Mouse (Mus musculus): ENCODE measurements around the gene Spib.

Gene Spib

DNA sequence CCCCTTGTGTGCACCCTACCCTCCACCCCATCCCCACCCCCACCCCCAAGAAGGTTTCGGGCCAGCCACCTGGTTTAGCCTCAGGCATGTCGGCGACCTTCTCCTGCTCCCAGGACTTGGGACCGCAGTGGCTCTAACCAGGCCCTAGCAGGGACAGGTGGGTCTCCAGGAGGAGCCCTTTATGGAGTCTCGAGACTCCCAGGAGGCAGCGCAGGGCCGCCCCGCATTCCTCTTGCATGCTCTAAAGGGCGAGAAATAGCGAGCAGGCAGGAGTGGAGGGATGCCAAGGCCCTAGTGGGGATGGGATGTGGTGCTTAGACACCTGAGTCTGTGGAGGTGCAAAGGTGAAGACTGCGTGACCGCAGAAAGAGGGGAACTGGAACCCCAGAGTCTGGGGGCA lies 7.4 kb downstream of the Spib start, which contains the start of gene Mybpc2:
Gene Mybpc2 (minus strand): TSS at position 155 of the 400 bp plus-strand sequence.
- DNase-seq: no peak

DNA sequence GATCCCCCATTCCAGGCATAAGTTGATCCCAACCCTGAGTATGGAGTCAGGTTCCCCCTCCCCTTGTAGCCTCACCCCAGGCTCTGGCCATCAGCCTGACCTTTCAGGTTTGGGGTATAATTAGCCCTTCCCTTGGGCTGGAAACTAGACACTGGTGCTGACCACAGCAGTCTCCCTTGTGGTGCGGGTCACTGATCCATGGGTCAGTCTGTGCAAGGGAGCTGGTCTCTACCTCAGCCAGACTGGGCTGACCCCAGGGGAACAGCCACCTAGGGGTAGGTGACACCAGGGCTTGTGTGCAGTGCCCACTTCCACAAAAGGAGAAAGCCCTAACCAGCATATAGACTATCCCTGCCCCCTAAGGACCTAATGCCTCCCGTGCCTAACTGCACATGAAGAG lies 8.8 kb downstream of the Spib start:
- DNase-seq: no peak

DNA sequence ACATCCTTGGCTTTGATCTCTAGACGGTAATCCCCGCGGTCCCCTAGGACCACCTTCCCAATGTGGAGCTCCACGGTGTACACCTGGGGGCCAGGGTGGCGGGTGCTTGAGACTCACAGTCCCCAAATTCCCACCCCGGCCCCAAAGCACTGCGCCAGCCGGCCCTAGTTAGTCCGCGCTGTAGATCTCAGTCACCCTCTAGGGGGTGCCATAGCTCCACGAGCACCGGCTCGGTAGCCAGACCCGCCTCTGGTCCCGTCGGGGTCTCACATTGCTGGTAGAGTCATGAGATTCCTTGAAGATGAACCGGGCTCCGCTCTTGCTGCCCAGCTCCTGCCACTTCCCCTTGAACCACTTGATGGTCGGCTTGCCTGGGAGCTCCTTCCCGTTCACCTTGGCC lies 10.2 kb downstream of the Spib start:
- no peak for DNase-seq

DNA sequence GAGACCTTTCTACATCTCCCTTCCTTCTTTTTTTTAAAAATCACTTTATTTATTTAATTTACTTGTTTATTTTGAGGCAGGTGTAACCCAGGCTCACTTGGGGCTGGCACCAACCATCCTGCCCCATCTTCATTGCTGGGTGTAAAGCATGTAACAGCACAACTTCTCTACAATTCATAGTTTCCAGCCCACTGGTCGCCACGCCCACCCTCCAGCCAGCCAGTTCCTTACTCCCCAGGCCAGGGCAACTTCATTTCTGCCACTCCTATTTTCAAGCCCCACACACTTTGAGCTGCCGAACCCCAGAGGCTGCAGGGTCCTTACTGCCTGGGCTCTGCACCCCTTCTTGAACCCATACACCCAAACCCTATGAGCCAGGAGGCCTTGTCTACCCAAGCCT lies 10.9 kb downstream of the Spib start:
- DNase-seq: no peak

DNA sequence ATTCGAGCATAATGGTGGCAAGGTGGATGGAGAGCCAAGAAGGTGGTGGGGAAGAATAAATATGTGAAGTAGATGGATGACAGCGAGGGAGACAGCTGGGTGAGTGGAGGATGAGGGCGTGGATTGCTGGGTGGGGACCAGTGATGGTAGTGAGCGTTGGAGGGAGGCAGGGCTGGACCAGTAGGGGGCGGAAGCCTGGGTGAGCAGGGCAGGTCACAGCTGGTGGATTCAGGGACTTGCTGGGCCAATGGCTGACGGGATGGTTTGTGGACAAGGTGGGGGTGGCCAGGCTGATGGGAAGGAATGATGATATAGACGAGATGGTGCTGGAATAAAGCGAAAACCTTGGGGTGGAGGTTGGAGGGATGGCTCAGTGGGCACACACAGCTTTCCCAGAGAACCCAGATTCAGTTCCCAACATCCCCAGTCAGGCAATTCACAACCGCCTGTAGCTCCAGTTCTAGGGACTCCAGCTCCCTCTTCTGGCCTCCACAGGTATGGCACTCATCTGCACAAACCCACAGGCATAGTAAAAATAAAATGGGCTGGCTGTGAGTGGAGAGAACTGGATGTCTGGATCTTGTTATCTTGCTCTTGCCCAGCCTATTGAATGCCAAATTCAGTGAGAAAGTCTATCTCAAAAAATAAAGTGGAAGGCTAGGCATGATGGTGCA lies 12.5 kb downstream of the Spib start:
- DNase-seq: no peak

DNA sequence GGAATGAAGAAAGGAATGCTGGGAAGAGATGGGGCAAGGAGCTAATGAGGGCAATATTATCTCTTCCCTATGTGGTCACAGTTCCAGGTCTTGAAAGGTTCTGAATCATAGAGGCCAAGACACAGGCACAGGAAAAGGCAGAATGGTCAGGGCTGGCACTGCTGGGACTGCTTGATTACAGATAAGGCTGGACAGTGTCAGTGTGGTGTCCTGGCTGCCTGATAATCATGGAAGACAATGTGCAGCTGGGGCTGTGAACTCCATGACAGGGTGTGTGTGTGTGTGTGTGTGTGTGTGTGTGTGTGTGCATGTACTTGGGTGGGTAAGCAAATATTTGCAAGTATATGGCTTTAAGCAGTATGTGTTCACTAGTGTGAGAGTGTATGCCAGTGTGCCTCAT lies 24.4 kb downstream of the Spib start:
- no peak for DNase-seq

DNA sequence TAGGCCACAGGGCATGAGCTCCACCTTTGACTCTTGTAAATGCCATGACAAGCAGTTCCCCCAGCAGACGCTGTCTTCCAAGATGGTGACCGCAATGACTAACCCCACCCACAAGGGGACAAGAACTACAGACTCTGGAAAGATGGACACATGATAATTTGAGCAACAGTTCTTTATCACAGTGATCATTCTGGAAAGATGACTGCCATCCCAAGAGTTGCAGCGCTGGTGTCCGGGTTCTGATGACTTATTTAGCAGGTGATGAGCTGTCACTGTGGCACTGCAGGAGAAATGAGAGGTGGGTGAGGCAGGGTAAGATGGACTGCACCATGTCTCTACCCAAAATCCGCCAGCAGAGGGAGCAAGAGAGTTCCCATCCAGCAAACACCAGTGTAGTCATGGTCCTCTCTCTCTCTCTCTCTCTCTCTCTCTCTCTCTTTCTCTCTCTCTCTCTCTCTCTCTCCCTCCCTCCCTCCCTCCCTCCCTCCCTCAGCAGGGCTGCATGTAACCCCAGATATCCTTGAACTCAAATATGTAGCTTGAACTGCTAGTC lies 30.2 kb downstream of the Spib start:
- peak; percentile 57 for DNase-seq

DNA sequence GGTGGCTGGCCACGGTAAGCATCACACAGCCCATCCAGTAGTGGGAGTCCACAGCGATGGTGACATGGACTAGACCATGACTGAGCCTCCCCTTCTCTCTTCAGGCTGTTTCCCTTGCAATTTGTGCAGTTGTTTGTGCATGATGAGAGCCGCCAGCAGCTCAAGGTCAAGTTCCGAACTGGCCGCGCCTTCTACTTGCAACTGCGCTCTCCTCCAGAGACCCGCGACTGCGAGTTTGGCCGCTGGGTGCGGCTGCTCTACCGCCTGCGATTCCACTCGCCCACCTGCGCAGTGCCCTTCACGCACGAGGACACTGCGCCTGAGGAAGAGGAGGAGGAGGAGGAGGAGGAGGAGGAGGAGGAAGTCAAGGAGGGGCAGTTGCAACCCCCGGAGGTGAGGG lies 31.8 kb downstream of the Spib start:
- no peak for DNase-seq

DNA sequence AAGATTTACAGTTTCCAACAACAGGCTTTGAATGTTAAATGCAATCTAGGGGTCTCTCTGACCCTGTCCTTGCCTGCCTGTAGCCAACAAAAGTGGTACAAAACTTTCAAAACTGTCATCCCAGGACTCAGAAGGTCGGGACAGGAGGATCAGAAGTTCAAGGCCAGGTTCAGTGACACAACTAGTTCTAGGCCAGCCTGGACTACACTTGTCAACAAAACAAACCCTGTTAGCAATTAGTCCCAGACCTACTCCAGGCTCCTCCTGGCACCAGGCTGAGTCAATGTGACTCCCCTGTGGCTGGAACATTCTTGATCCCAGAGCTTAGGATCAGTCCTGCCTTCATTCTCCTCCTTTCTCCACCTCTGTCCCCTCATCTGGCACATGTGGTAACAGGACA lies 32.9 kb downstream of the Spib start:
- no peak for DNase-seq

DNA sequence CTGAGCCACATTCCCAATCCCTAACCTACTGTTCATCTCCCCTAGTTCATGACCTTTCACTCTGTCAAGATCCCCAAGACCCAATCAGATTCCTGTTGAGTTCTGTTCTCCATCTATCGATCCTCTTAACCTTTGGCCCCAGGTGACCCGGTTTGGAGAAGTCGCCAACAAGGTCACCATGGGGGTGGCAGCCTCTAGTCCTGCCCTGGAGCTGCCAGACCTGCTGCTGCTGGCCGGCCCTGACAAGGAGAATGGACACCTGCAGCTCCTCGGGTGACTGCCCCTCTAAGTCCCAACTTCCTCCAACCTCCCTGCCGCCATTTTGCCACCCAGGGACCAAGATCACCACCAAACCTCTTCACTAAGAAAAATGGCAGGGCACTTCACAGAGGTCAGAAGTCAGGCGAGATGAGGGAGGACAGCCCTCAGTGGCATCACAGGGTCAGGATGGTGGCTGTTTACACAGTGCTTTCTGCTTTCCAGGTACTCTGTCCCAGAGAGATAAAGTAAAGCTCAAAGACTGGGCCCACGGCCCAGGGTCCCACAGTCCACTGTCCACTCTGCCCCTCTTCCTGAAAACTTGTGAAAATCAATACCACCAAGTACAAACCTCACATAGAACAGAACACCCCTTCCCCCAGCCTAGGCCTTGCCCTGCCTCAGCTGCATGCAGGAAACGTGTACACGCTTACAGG lies 34.4 kb downstream of the Spib start:
- no peak for DNase-seq

DNA sequence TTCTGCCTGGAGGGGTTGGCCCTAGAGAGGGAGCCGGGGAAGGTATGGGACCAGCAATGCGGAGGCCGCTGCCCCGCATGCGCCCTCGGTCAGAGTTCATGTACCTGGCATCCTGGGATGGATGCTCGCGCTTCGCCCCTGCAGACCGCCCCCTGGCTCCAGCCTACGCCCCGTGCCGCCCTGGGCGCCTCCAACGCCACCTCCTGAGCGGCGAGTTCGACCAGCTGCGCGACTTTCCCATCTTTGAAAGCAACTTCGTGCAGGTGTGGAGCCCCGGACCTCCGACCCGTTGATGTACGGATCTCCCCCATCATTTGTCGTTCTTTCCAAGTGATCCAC lies 35.1 kb downstream of the Spib start:
- no peak for DNase-seq

DNA sequence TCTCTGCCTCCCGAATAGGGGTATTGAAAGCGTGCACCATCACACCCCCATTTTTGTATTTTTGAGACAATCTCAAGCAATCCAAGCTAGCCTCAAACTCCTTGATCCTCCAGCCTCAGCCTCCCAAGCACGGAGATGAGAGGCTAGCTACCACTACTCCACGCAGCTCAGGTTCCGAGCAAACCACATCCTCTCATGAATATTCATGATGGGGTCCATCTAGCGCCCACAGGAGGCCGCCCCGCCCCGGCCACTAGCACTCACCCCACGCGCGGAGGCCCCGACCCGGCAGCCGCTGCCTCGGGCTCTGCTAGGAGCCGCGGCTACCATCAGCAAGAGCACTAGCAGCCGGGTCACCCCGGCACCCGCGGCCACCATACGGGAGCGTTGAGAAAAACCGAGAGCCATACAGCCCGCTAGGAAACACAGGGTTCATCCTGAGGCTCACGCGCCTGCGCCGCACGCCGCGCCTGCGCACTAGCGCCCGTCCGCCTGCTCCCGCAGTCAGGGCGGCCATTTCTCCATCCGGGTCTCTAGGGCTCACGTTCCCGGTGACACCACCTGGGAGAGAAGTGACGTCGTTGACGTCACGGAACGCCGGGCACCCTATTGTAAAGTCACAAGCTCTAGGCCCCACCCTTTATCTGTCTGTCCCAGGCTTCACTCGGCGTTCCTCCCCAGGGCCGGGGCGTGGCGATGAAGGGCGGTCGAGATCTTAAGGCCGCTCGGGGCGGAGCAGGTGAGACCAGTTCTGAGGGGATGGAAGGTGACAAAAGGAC lies 35.7 kb downstream of the Spib start, which contains the start of the genes Emc10 and Fam71e1:
Gene Emc10 (minus strand): TSS at position 538 of the 779 bp plus-strand sequence.
Gene Fam71e1 (plus strand): TSS at position 590 of the 779 bp plus-strand sequence.
- DNase-seq: peak; percentile 99

DNA sequence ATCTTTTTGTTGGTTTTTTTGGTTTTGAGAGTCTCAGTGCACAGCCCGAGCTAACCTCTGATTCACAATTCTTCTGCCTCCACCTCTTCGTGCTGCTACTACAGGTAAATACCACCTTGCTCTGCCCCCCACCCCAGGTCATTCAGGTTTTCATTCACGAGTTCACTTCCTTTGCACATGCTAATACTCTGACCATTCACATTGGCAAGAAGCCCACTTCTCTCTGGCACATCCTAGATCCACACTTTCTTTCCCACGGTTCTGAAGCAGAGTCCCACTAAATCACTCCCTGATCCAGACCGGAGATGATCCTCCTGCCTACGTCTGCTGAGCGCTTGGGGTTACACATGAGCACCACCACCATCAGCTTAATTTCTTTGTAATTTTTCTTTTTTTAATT lies 36.8 kb downstream of the Spib start:
- DNase-seq: no peak

DNA sequence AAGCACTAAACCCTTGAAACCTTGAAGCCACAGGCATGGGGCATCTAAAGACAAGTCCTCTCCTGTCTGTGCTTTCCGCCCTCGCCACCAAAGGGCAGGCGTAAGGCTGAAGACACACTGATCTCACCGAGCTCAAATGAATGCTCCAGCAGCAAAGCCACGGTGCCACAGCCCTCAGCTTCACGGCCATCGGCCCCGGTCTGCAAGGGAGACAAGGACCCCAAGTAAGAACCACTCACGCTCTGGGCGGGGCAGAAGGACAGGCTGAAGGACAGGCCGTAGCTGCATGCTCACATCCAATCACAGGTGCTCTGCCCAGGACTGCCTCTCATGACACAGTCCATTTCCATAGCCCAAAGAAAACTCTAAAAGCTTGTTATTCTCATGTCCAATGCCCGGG lies 37.2 kb downstream of the Spib start:
- DNase-seq: no peak

DNA sequence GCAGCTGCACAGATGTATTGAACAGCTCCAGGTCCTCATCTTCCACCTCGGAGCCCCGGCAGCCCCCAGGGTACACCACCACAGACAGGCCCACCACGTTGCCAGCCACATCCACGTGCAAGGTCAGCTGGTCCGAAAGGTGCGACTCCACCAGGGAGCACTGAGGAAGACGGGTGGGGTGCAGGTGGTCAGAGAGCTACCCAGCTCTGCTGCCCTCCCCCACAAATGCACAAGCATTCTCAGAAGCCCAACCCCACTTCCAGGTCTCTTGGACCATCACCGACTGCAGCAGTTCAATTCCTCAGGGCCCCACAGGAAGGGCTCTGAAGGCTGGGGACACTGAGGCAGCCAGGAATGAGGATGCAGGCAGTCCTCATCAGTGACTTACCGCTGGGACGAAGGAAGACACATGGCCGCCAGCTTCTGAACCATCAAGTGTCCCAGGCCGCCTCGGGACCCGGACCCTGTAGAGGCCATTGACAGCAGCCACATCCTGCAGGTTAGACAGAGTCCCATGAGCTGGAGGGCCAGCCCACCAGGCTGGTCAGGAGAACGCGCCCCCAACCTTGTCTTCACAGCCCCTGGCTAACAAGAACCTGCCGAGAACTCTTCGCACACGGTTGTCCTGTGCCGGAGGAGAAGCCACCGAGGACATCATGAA lies 39.6 kb downstream of the Spib start:
- no peak for DNase-seq

DNA sequence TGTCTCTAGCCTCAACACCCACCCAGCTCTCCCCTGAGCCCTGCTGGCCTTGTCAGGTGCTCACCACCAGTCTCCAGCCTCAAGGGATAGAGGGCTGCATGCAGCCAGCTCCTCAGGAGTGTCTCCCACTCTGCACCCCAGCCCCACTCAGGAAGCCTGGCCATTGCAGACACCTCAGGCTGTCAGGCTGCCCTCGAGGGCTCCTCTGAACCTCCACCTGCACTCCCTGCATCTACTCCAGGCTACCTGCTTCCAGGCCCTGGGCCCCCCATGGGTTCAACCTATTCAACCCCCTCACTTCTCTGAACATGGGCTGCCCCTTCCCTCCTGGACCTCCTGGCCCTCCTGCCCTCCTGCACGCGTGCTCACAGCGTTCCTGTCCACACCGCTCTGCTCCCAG lies 40.5 kb downstream of the Spib start:
- no peak for DNase-seq

DNA sequence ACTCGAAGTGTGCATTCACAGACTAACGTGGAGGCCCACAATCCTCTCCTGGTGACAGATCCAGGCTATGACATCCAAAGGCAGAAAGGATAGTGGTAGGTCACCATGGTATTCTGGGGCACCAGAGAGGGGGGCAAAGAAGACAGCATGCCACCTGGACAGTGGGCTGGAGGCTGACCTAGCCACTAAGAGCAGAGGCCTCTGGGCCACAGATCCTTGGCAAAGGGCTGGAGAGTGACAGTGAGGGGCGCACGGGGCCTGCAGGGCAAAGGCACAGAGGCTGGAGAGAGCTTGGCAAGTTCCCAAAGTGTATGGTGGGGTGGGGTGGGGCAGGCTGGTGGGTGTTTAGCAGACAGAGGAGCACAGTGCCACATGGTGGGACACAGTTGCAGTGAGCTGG lies 41.6 kb downstream of the Spib start:
- DNase-seq: no peak

DNA sequence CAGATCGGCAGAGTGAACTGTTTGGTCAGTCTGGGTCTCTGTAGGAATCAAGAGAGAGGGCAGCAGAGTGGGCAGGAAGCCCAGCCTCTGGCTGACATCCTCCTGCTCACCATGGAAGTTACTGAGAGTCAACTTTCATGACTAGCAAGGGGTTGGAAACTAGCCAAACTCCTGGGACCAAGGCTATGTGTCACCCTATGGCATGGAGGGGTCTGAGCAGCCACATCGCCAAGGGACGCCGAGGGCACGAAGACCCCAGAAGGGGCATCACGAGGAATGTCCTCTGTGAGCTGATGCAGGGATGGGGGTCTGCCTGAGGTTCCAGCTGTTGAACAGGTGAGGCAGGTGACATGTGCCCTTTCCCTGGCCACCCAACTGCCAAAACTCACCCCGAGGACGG lies 43.3 kb downstream of the Spib start:
- no peak for DNase-seq

DNA sequence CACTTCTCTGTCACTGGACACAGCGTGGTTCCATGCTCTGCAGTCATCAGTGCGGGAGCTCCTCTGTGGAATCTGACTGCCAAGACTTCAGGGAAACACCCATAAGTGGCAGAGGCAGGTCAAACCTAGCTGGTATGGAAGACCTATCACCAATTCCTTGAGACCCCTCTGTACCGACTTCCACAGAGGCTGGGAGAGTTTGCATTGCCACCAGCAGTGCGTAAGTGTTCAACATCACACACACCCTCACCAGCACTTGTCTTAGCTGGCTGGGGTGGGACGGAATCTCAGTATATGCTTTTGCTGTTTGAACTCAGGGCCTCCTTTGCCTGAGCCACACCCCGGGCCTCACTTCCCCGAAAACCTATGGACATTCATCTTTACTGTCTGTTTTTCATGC lies 43.9 kb downstream of the Spib start:
- no peak for DNase-seq

DNA sequence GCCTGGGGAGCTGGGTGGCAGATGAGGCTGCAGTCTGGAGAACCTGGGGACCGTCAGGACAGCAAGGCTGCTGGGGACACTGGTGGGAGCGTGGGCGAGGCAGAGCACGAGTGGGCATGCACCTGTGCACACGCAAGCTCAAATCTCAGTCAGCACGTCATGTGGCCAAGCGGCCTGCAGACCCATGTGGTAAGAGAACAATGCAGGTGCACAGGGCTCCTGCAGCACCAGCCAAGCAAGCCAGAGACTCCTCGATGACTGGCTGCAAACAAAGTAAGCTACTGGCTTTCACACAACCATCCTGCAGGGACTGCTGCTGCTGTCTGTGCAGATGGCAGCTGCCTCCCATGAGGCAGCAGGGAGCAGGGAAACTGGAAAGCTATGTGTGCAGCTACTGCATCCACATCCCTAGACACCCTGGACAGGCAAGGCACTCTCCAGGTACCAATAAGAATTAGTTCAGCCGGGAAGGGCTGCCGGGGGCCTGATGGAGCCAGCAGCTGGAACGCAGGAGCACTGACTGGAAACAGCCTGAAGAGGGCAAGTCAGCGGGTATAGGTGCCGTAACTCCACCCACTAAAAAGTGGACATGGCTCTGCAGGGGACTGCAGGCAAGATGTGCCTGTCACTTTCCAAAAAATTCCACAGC lies 44.8 kb downstream of the Spib start:
- no peak for DNase-seq

DNA sequence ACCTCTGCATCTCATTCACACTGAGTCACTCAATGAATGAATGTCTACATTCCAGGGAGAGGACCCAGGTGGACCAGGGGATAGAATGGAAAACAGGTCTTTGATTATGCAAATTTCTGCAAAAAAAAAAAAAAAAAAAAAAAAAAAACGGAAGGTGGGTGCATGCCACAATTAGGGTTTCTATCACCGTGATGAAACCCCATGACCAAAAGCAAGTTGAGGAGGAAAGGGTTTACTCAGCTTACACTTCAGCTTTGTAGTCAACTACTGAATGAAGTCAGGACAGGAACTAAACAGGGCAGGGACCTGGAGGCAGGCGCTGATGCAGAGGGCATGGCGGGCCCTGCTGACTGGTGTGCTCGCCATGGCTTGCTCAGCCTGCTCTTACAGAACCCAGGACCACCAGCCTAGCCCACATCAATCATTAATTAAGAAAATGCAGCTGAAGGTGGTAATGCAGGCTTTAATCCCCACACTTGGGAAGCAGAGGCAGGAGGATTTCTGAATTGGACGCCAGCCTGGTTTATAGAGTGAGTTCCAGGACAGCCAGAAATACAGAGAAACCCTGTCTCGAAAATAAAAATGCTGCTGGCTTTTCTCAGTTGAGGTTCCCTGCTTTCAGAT lies 46.2 kb downstream of the Spib start:
- no peak for DNase-seq
